Mouse (Mus musculus): ENCODE results near the gene Fads2.
A peak's percentile ranks its signal among the peaks of the same experiment; 100 is the strongest.

The Fads2 gene

DNA sequence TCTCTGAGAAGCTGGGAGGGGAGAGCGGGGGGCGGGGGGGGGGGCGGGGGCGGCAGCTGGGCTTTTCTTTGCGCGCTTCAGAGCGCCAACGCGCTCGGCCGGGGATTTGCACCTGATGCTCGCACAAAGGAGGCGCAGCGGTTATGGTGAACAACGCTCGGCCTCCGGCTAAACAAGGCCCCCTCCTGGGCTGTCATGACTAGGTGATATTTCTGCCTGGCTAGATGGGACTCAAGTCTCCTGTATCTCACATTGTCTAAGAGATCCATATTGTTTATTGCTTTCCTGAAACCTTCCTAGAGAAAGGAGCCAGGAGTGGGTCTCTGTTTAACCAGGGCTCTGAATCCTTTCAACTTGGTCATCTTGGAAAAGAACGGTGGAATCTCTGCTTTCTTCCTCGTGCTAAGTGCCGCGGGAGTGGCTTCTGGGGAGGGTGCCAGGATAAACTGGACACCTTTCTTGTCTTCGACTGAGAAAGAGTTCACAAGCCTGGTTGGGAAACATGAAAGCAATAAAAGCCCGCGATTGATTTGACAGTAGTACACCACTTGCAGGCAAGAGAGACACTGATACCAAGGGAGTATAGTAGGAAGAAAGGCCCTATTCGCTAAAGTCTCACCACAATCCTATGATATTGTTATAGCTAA lies 631 bp upstream of the Fads2 start:
- no peak for DNase-seq (ENCODE audit: low spot score)

DNA sequence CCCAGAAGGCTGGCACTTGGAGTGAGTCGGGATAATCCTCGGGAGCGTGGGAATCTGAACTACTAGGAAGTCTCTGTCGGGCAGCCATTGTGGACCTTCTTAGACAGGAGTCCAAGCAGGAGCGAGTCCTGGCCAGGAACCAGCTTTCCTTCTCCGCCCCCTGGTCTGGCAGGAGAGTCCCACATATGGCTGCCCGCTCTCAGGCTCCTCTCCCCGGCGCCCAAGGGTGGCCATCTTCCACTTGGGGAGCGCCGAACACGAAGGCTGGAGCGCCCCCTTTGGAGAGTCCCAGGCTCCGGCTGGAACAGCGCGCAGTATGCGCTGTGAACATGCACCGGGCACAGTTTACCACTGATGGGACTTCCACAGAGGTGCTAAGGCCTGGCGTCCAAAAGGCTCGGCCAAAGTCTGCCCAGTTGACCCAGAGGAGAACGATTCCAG lies 895 bp downstream of the Fads2 start:
- peak; percentile 85 for DNase-seq (ENCODE audit: low spot score)

DNA sequence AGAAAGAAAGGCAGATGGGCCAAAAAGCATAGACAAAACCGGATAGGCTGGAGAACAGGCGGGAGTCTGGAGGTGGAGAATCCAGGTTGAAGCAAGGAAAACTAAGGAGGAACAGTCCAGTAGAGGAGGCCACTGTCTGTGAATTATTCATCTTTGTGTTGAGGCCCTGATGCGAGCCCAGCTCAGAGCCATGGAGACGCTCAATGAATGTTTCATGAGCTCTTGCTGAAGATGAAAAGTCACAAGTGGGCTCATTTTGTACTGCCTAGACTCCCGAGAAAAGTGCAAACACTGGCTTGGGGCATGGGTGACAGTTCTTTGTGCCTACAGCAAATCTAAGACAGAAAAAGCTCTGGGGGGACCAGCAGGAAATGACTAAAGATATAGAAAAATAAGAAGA lies 3.7 kb downstream of the Fads2 start:
- DNase-seq (ENCODE audit: low spot score): no peak

GRCm38 (mm10) chr19:10096371-10096876 lies 5.1 kb downstream of the Fads2 start:
- DNase-seq (ENCODE audit: low spot score): no peak

GRCm38 (mm10) chr19:10094695-10095094 lies 6.9 kb downstream of the Fads2 start:
- no peak for DNase-seq (ENCODE audit: low spot score)

GRCm38 (mm10) chr19:10093829-10094228 lies 7.7 kb downstream of the Fads2 start:
- DNase-seq (ENCODE audit: low spot score): no peak

DNA sequence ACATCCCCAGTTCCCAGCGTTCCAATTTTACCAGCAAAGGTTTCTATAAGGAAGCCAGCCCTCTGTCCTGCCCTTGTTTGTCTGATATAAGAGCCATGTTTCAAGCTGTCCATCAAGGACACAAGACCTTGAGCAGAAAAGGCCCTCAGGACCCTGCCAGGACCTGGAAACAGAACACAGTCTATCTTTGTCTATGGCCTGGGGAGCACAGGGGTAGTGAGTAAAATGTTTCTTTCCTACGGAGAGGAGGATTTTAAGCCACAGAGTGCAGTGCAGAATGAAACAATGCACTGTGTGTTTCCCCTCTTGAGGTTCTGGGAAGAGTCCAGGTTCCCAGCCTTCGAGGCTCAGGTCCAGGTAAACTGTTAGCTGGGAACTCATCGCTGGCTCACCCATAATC lies 14.6 kb downstream of the Fads2 start:
- no peak for DNase-seq (ENCODE audit: low spot score)

- no peak for DNase-seq (ENCODE audit: low spot score)
Measured at GRCm38 (mm10) chr19:10085454-10085853, 16.1 kb downstream of the Fads2 start.

DNA sequence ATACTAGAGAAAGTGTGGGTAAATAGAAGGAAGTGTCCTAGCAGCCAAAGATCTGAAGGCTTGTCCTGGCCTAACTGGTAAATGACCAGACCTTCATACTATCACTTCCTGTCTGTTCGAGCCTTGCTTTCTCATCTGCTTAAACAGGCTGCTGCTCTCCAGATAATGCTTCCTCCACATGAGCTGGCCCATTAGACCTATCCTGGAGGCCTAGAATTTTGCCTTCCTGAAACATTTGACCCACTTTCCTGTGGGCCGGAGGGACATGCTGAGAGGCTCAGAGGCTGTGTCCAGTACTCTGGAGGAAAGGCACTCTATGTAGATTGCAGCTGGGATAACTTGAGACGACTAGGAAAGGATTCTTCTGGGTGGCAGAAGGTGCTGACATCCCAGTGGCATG lies 19.4 kb downstream of the Fads2 start:
- DNase-seq (ENCODE audit: low spot score): no peak

GRCm38 (mm10) chr19:10080384-10080783 lies 21.2 kb downstream of the Fads2 start:
- DNase-seq (ENCODE audit: low spot score): no peak

GRCm38 (mm10) chr19:10078392-10078791 lies 23.2 kb downstream of the Fads2 start:
- DNase-seq (ENCODE audit: low spot score): no peak

DNA sequence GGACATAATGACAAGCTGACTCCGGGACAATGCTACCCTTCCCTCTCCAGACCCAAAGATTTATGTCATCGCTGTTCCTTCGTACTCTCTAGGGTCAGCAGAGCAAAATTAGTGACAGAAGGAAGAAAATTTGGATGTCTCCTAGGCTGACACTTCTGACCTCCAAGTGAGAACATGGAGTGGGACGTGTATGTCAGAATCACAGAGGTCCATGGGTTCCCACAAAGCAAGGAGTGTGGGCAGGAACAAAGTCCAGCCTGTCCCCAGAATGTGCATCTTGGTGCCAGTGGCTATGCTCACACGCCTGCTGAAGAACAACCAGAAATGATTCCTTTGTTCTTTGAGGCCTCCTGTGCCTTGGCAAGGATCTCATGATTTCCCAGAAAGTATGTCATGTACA lies 28.4 kb downstream of the Fads2 start:
- DNase-seq (ENCODE audit: low spot score): no peak

GRCm38 (mm10) chr19:10071892-10072291 lies 29.7 kb downstream of the Fads2 start:
- no peak for DNase-seq (ENCODE audit: low spot score)

DNA sequence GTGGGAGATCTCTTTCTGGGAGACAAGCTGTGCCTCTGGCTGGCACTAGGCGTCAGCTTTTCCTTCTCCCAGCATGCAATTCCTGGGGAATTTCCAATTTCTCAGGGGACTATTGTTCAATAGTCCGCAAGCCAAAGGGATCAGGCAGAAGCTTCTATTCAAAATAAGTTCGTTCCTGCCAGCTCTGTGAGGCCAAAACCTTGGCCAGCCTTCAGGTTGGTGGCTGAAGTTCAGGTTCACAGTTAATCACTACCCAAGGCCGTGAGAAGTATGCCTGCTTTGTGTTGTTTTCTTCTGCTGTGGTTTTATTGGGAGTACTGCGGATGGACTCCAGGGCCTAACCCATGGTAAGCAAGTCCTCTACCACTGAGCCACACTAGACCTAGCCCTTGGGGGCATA lies 30.4 kb downstream of the Fads2 start:
- no peak for DNase-seq (ENCODE audit: low spot score)

DNA sequence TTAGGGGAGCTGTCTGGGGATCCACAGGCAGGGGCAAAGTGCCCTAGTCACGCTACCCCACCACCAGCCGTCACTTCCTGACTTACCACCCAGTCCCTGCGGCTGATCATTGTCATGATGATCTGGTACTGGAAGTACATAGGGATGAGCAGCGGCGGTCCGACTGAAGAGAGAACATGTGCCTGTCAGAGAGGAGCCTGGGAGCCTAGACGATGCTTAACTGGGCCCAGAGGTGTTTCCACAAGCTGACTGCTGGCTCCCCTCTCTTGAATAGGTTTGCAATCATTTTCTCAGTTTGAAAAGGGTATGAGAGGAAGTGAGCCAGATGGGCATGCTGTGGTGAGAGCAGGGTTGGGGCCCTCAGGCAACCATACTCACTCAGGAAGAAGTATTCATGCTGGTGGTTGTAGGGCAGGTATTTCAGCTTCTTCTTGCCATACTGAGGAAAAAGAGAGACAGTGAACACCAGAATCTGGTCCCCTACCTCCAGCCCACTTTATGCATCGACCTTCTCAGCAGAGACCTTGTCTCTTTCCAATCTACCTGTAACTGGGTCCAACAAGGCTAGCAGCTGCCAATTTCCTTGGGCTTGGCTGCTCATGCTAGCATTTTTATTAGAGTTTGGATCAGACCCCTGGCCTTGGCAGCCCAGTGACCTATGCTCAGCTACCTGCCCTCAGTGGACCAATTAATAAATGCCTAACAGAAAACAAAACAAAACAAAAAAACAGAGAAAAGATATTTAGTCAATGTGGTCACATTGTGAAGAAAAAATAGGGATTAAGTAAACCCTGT lies 31.2 kb downstream of the Fads2 start:
- no peak for DNase-seq (ENCODE audit: low spot score)

- DNase-seq (ENCODE audit: low spot score): no peak
Measured at GRCm38 (mm10) chr19:10067701-10068100, 33.8 kb downstream of the Fads2 start.

DNA sequence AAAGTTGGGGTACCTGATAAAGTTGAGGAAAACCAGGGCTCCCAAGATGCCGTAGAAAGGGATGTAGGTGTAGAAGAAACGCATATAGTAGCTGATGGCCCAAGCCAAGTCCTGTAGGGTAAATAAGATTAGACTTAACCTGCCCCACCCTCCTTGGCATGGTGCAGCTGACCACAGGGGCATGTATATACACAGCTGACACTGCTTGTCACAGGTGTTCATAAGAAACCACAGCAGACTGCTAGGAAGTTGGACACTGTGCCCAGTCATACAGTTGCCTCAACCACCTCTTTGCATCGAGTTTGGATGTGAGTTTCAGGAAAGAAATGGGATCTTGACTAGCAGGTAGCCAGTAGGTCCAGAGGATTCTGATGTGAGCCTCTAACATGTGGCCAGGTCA lies 35.0 kb downstream of the Fads2 start:
- no peak for DNase-seq (ENCODE audit: low spot score)

- DNase-seq (ENCODE audit: low spot score): no peak
Measured at GRCm38 (mm10) chr19:10066189-10066500, 35.4 kb downstream of the Fads2 start.

DNA sequence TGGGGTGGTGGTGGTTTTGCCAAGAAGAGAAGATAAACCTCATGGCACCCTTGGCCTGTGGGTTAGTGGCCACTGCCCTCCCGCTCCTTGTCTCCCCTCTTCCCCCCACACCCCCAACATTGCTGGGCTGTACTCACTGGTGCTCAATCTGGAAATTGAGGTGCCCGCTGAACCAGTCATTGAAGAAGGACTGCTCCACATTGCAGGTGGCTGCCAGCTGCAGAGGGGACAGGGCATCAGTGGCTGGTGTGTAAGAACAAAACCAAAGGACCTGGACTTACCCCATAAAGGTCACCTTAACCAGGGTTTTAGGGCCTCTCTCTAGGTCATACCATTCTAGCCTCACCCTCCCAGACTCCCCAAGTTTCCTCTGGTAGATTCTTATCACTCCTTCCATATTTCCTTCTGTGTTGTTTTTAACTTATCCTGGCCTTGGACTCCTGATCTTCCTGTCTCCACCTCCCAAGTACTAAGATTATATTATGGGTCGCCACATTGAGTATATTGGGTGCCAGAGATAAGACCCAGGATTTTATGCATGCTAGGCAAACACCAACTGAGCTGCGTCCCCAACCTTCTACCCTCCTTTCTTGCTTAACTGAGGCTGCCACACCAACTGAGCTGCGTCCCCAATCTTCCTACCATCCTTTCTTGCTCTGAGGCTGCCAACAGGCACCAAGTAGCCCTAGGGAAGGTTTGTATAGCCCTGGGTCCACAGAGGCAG lies 35.9 kb downstream of the Fads2 start:
- no peak for DNase-seq (ENCODE audit: low spot score)

- no peak for DNase-seq (ENCODE audit: low spot score)
Measured at GRCm38 (mm10) chr19:10064173-10065012, 37.2 kb downstream of the Fads2 start.

GRCm38 (mm10) chr19:10062862-10063261 lies 38.7 kb downstream of the Fads2 start:
- no peak for DNase-seq (ENCODE audit: low spot score)

- DNase-seq (ENCODE audit: low spot score): no peak
Measured at GRCm38 (mm10) chr19:10062292-10062691, 39.3 kb downstream of the Fads2 start.
